Mouse (Mus musculus): Measurements from ENCODE around the gene Gm45208.
A peak's percentile ranks its signal among the peaks of the same experiment; 100 is the strongest.
"Not testable (repeated sequence)": the region's sequence is repeated elsewhere in the genome, so short reads cannot be mapped to it uniquely, and the experiment has no call there.

The Gm45208 gene

GRCm38 (mm10) chrX:7721514-7722281 lies at the start of gene Gm45208:
Gm45208 (plus strand) TSS chrX:7722245.
- DNase-seq (ENCODE audit: low spot score in 2 of 2), result peak; percentile 73 to 83

GRCm38 (mm10) chrX:7672739-7673138 lies 49.3 kb upstream of the Gm45208 start:
- DNase-seq (ENCODE audit: low spot score in 2 of 2), result no peak

GRCm38 (mm10) chrX:7673578-7674281 lies 48.3 kb upstream of the Gm45208 start:
- no peak for DNase-seq (ENCODE audit: low spot score in 2 of 2)

GRCm38 (mm10) chrX:7674284-7675000 lies 47.6 kb upstream of the Gm45208 start:
- no peak for DNase-seq (ENCODE audit: low spot score in 2 of 2)

GRCm38 (mm10) chrX:7675001-7675380 lies 47.1 kb upstream of the Gm45208 start:
- DNase-seq (ENCODE audit: low spot score in 2 of 2), result no peak

- no peak for DNase-seq (ENCODE audit: low spot score in 2 of 2)
Observed at GRCm38 (mm10) chrX:7678986-7679385, 43.1 kb upstream of the Gm45208 start.

GRCm38 (mm10) chrX:7679405-7680056 lies 42.5 kb upstream of the Gm45208 start:
- DNase-seq (ENCODE audit: low spot score in 2 of 2), result peak; percentile 88 to 91

- DNase-seq (ENCODE audit: low spot score in 2 of 2), result no peak
Observed at GRCm38 (mm10) chrX:7680057-7680412, 42.0 kb upstream of the Gm45208 start.

GRCm38 (mm10) chrX:7680864-7681263 lies 41.2 kb upstream of the Gm45208 start, which contains the start of gene Magix:
Magix (minus strand) TSS chrX:7681251.
- DNase-seq (ENCODE audit: low spot score in 2 of 2), result peak; percentile 26 to 48

- DNase-seq (ENCODE audit: low spot score in 2 of 2), result no peak
Observed at GRCm38 (mm10) chrX:7688321-7688720, 33.7 kb upstream of the Gm45208 start.

GRCm38 (mm10) chrX:7690486-7690885 lies 31.6 kb upstream of the Gm45208 start:
- no peak for DNase-seq (ENCODE audit: low spot score in 2 of 2)

- DNase-seq (ENCODE audit: low spot score in 2 of 2), result no peak
Observed at GRCm38 (mm10) chrX:7692862-7693261, 29.2 kb upstream of the Gm45208 start.

- DNase-seq (ENCODE audit: low spot score in 2 of 2), result no peak
Observed at GRCm38 (mm10) chrX:7696520-7696919, 25.5 kb upstream of the Gm45208 start.

- peak; percentile 88 to 89 for DNase-seq (ENCODE audit: low spot score in 2 of 2)
Observed at GRCm38 (mm10) chrX:7696954-7697381, 25.1 kb upstream of the Gm45208 start, which contains the start of gene Gpkow. Gpkow (plus strand) TSS chrX:7697131.

- DNase-seq (ENCODE audit: low spot score in 2 of 2), result peak in 1 of 2 experiments; percentile 13
Observed at GRCm38 (mm10) chrX:7713764-7714134, 8.3 kb upstream of the Gm45208 start.

GRCm38 (mm10) chrX:7714135-7714899 lies 7.7 kb upstream of the Gm45208 start, which contains the start of gene Wdr45:
Wdr45 (plus strand) TSS chrX:7714333.
- DNase-seq (ENCODE audit: low spot score in 2 of 2), result peak; percentile 95

GRCm38 (mm10) chrX:7716058-7716457 lies 6.0 kb upstream of the Gm45208 start:
- DNase-seq (ENCODE audit: low spot score in 2 of 2), result not testable (repeated sequence)

- DNase-seq (ENCODE audit: low spot score in 2 of 2), result no peak
Observed at GRCm38 (mm10) chrX:7722282-7722611, 202 bp downstream of the Gm45208 start.

- DNase-seq (ENCODE audit: low spot score in 2 of 2), result no peak
Observed at GRCm38 (mm10) chrX:7722691-7723090, 646 bp downstream of the Gm45208 start.

- no peak for DNase-seq (ENCODE audit: low spot score in 2 of 2)
Observed at GRCm38 (mm10) chrX:7724135-7724534, 2.1 kb downstream of the Gm45208 start.

GRCm38 (mm10) chrX:7725841-7726240 lies 3.8 kb downstream of the Gm45208 start:
- DNase-seq (ENCODE audit: low spot score in 2 of 2), result no peak

Measured in heart, adult 9 months (tissue).